ENCODE assay signal across 9 mouse cellular contexts in genomic region chr3:90388192-90388591, GRCm38 (mm10). TPM values are rescaled to one million over a fixed set of nuclear protein-coding genes. Genes with fewer than 3 reads are reported as not detected.
DNase-seq lines count a peak whose midpoint lies in the region; ATAC-seq and TF ChIP-seq lines count a peak whose summit lies in the region.
"Had no signal": no experiment of that assay in that cellular context is flagged by ENCODE, and none has a peak within 500 bp of the region (broad histone marks: within the 10 kb centered on the region; RNA-seq: fewer than 3 reads in every experiment).

No protein-coding gene starts in this region.

- DNase-seq in kidney, adult 2 months, result no peak
- DNase-seq in midbrain, postnatal 0 days (ENCODE audit: low spot score), result no peak
- no peak for DNase-seq in adrenal gland, postnatal 10 days
- DNase-seq in Muller cell, postnatal 12 days (ENCODE audit: inconsistent ontology term), result no peak
- DNase-seq in urinary bladder, postnatal 25 days (ENCODE audit: low spot score), result no peak

- 77% methylated on average over 4 of the region's 4 CpGs for WGBS in kidney, embryonic 15.5 days
- 89% methylated on average over 4 of the region's 4 CpGs for WGBS in kidney, adult 2 months
- WGBS in hindbrain, embryonic 15.5 days, result 67% methylated on average over 4 of the region's 4 CpGs
- WGBS in midbrain, postnatal 0 days, result 76% methylated on average over 4 of the region's 4 CpGs

- peaks cover 41% of the 10 kb centered on the region for H3K36me3 ChIP-seq in kidney, embryonic 15.5 days
- no peaks in the 10 kb centered on the region for H3K36me3 ChIP-seq in kidney, adult 2 months (ENCODE audit: control insufficient read depth, insufficient read depth, low read length)
- peaks cover 29% of the 10 kb centered on the region for H3K36me3 ChIP-seq in hindbrain, embryonic 15.5 days
- H3K36me3 ChIP-seq in midbrain, postnatal 0 days (ENCODE audit: insufficient read depth, low read length), result peaks cover 26% of the 10 kb centered on the region

- ATAC-seq in kidney, embryonic 15.5 days (replicated peaks; ENCODE audit: low FRiP score), result no peak
- ATAC-seq in hindbrain, embryonic 15.5 days (ENCODE audit: low FRiP score, low read depth), result no peak
- no peak for ATAC-seq in midbrain, postnatal 0 days (ENCODE audit: low FRiP score)

- H3K4me3 ChIP-seq in kidney, embryonic 15.5 days (replicated peaks), result peak overlapping the region; percentile 60; the same call in 1 of the 2 replicates
- no peak overlapping the region for H3K4me3 ChIP-seq in kidney, adult 2 months (ENCODE audit: insufficient read depth, low read depth, low read length)
- peak overlapping the region; percentile 38; the same call in 1 of the 2 replicates for H3K4me3 ChIP-seq in embryonic fibroblast, embryonic 13.5 days (ENCODE audit: insufficient read depth, low read length)
- H3K4me3 ChIP-seq in hindbrain, embryonic 15.5 days, result peak overlapping the region; percentile 58
- peak overlapping the region; percentile 65 for H3K4me3 ChIP-seq in midbrain, postnatal 0 days (ENCODE audit: low read depth, low read length)

- no peak for TF ChIP-seq POLR2A in kidney, adult 2 months (IDR thresholded peaks at IDR 0.05; ENCODE audit: low read depth, low read length)
- TF ChIP-seq POLR2A in embryonic fibroblast, embryonic 13.5 days (IDR thresholded peaks at IDR 0.05; ENCODE audit: low read depth, low read length), result no peak

- peaks cover 52% of the 10 kb centered on the region for H3K4me1 ChIP-seq in kidney, embryonic 15.5 days
- 0 out of 2 replicates have a peak, but pooled peaks cover 4% of the 10 kb centered on the region for H3K4me1 ChIP-seq in kidney, adult 2 months (ENCODE audit: control insufficient read depth, insufficient read depth, low read length)
- H3K4me1 ChIP-seq in embryonic fibroblast, embryonic 13.5 days (ENCODE audit: control insufficient read depth, insufficient read depth, low read length), result peaks cover 8% of the 10 kb centered on the region
- peaks cover 36% of the 10 kb centered on the region for H3K4me1 ChIP-seq in hindbrain, embryonic 15.5 days (replicated peaks)
- H3K4me1 ChIP-seq in midbrain, postnatal 0 days (ENCODE audit: insufficient read depth, low read length), result peaks cover 21% of the 10 kb centered on the region

- no peaks in the 10 kb centered on the region for H3K27me3 ChIP-seq in kidney, embryonic 15.5 days
- H3K27me3 ChIP-seq in kidney, adult 2 months (replicated peaks; ENCODE audit: control insufficient read depth, insufficient read depth, low read length), result no peaks in the 10 kb centered on the region
- no peaks in the 10 kb centered on the region for H3K27me3 ChIP-seq in hindbrain, embryonic 15.5 days
- no peaks in the 10 kb centered on the region for H3K27me3 ChIP-seq in midbrain, postnatal 0 days (ENCODE audit: insufficient read depth, low read length)

- H3K27ac ChIP-seq in kidney, embryonic 15.5 days, result no peak overlapping the region
- no peak overlapping the region for H3K27ac ChIP-seq in kidney, adult 2 months (ENCODE audit: insufficient read depth, low read depth, low read length)
- H3K27ac ChIP-seq in embryonic fibroblast, embryonic 13.5 days (ENCODE audit: insufficient read depth, low read length), result no peak overlapping the region
- H3K27ac ChIP-seq in hindbrain, embryonic 15.5 days (replicated peaks), result 0 out of 2 replicates have a peak overlapping the region, but pooled peaks have one; percentile 45
- H3K27ac ChIP-seq in midbrain, postnatal 0 days (ENCODE audit: low read depth, low read length), result peak overlapping the region; percentile 98
- H3K27ac ChIP-seq: macrophage had no signal

- peak overlapping the region; percentile 92 for H3K4me2 ChIP-seq in kidney, embryonic 15.5 days
- peak overlapping the region; percentile 73 for H3K4me2 ChIP-seq in hindbrain, embryonic 15.5 days
- peak overlapping the region; percentile 61 for H3K4me2 ChIP-seq in midbrain, postnatal 0 days (ENCODE audit: low read depth, low read length, poor library complexity, severe bottlenecking)

- no peaks in the 10 kb centered on the region for H3K9me3 ChIP-seq in kidney, embryonic 15.5 days (replicated peaks)
- H3K9me3 ChIP-seq in hindbrain, embryonic 15.5 days, result no peaks in the 10 kb centered on the region
- no peaks in the 10 kb centered on the region for H3K9me3 ChIP-seq in midbrain, postnatal 0 days (ENCODE audit: low read length)

- no peak overlapping the region for H3K9ac ChIP-seq in kidney, embryonic 15.5 days
- peak overlapping the region; percentile 82 for H3K9ac ChIP-seq in hindbrain, embryonic 15.5 days
- H3K9ac ChIP-seq in midbrain, postnatal 0 days (replicated peaks; ENCODE audit: low read length, poor library complexity, severe bottlenecking), result peak overlapping the region; percentile 75

- no peak for TF ChIP-seq CTCF in kidney, adult 2 months (conservative IDR thresholded peaks at IDR 0.05; ENCODE audit: insufficient read depth, insufficient read length, low read depth, low read length)
- TF ChIP-seq CTCF in embryonic fibroblast, embryonic 13.5 days (IDR thresholded peaks at IDR 0.05; ENCODE audit: borderline replicate concordance, insufficient read depth, low read length), result no peak
- no peak for TF ChIP-seq CTCF in midbrain, postnatal 0 days (IDR thresholded peaks at IDR 0.05)

RNA-seq across cellular contexts. Expression of gene Slc27a3, which starts 1.5 kb away (rescaled TPM):
- 15.4 and 17.3 TPM in 2 replicates for polyA plus RNA-seq in kidney, embryonic 15.5 days (2015; fragmentation: Nextera tagmentation; extraction: Ambion mirVana)
- 12.9 and 16.2 TPM in 2 replicates for polyA plus RNA-seq in kidney, adult 2 months (2012; rRNA removed)
- 9.0 and 20.0 TPM in 2 replicates for polyA plus RNA-seq in embryonic fibroblast, embryonic 13.5 days (2011; ENCODE audit: insufficient read length, low read depth, missing spikeins)
- 31.4 and 34.1 TPM in 2 replicates for polyA plus RNA-seq in hindbrain, embryonic 15.5 days (2015; fragmentation: Nextera tagmentation; extraction: Ambion mirVana)
- 64.8 and 86.6 TPM in 2 replicates for total RNA-seq in midbrain, postnatal 0 days (2014; rRNA removed)
- polyA plus RNA-seq in midbrain, postnatal 0 days (2015; fragmentation: Nextera tagmentation; extraction: Ambion mirVana), result 30.8 and 31.4 TPM in 2 replicates
- 10 to 100 TPM; 55.2 to 65.9 TPM for total RNA-seq in adrenal gland, postnatal 10 days (2021)

RNA-seq across cellular contexts. Expression of gene Ints3, which starts 45.2 kb away (rescaled TPM):
- polyA plus RNA-seq in kidney, embryonic 15.5 days (2015; fragmentation: Nextera tagmentation; extraction: Ambion mirVana), result 32.9 and 38.1 TPM in 2 replicates
- polyA plus RNA-seq in kidney, adult 2 months (2012; rRNA removed), result 22.9 and 23.6 TPM in 2 replicates
- 39.5 and 40.0 TPM in 2 replicates for polyA plus RNA-seq in embryonic fibroblast, embryonic 13.5 days (2011; ENCODE audit: insufficient read length, low read depth, missing spikeins)
- 34.3 and 35.0 TPM in 2 replicates for polyA plus RNA-seq in hindbrain, embryonic 15.5 days (2015; fragmentation: Nextera tagmentation; extraction: Ambion mirVana)
- 58.5 and 61.8 TPM in 2 replicates for total RNA-seq in midbrain, postnatal 0 days (2014; rRNA removed)
- polyA plus RNA-seq in midbrain, postnatal 0 days (2015; fragmentation: Nextera tagmentation; extraction: Ambion mirVana), result 19.7 and 22.3 TPM in 2 replicates
- 10 to 100 TPM; 46.8 to 51.6 TPM for total RNA-seq in adrenal gland, postnatal 10 days (2021)

Comparison
In these comparisons a context has a peak if more than half of its experiments do, and no peak if none do; other contexts are left out.
1. H3K27ac ChIP-seq: peak in hindbrain, embryonic 15.5 days (single experiment) and midbrain, postnatal 0 days (single experiment); none in kidney, embryonic 15.5 days (single experiment), kidney, adult 2 months (single experiment) and embryonic fibroblast, embryonic 13.5 days (single experiment).
2. Peak in every context shown above with its lines, with median percentiles within 50 percentile points of each other: H3K4me2 ChIP-seq.